Mouse (Mus musculus): ENCODE data around the gene Hunk.

The Hunk gene

GRCm38 (mm10) chr16:90385688-90386513 lies at the start of gene Hunk:
Gene Hunk (plus strand): TSS chr16:90386013.
- in situ Hi-C loops (cut with MboI, MseI): loop anchor here (5.0 kb wide), 1 partner anchor 91 kb away; no protein-coding TSS in a partner anchor

- in situ Hi-C loops (cut with MboI, MseI): no loop called here
These were observed 46.8 kb upstream of the Hunk start for GRCm38 (mm10) chr16:90339026-90339425.

- in situ Hi-C loops (cut with MboI, MseI): no loop called here
These were observed 44.7 kb upstream of the Hunk start for GRCm38 (mm10) chr16:90341086-90341485.

- in situ Hi-C loops (cut with MboI, MseI): no loop called here
These were observed 35.9 kb upstream of the Hunk start for GRCm38 (mm10) chr16:90349700-90350548.

GRCm38 (mm10) chr16:90351726-90352125 lies 34.1 kb upstream of the Hunk start:
- in situ Hi-C loops (cut with MboI, MseI): no loop called here

GRCm38 (mm10) chr16:90352691-90353090 lies 33.1 kb upstream of the Hunk start:
- in situ Hi-C loops (cut with MboI, MseI): no loop called here

GRCm38 (mm10) chr16:90353156-90353555 lies 32.7 kb upstream of the Hunk start:
- in situ Hi-C loops (cut with MboI, MseI): no loop called here

- in situ Hi-C loops (cut with MboI, MseI): no loop called here
These were observed 26.5 kb upstream of the Hunk start for GRCm38 (mm10) chr16:90359329-90359728.

GRCm38 (mm10) chr16:90359750-90360149 lies 26.1 kb upstream of the Hunk start:
- in situ Hi-C loops (cut with MboI, MseI): no loop called here

GRCm38 (mm10) chr16:90360327-90360726 lies 25.5 kb upstream of the Hunk start:
- in situ Hi-C loops (cut with MboI, MseI): no loop called here

GRCm38 (mm10) chr16:90362926-90363325 lies 22.9 kb upstream of the Hunk start:
- in situ Hi-C loops (cut with MboI, MseI): no loop called here

GRCm38 (mm10) chr16:90379897-90380296 lies 5.9 kb upstream of the Hunk start:
- in situ Hi-C loops (cut with MboI, MseI): loop anchor here (10.0 kb wide), 2 partner anchors 335 to 545 kb away; no protein-coding TSS in a partner anchor

GRCm38 (mm10) chr16:90381633-90382032 lies 4.2 kb upstream of the Hunk start:
- in situ Hi-C loops (cut with MboI, MseI): no loop called here

- in situ Hi-C loops (cut with MboI, MseI): no loop called here
These were observed 3.0 kb upstream of the Hunk start for GRCm38 (mm10) chr16:90382701-90383280.

GRCm38 (mm10) chr16:90384058-90384457 lies 1.8 kb upstream of the Hunk start:
- in situ Hi-C loops (cut with MboI, MseI): no loop called here

- in situ Hi-C loops (cut with MboI, MseI): loop anchor here (5.0 kb wide), 1 partner anchor 92 kb away; no protein-coding TSS in a partner anchor
These were observed 967 bp upstream of the Hunk start for GRCm38 (mm10) chr16:90384846-90385245.

- in situ Hi-C loops (cut with MboI, MseI): loop anchor here (5.0 kb wide), 1 partner anchor 92 kb away; no protein-coding TSS in a partner anchor
These were observed 506 bp upstream of the Hunk start for GRCm38 (mm10) chr16:90385326-90385687.

GRCm38 (mm10) chr16:90386514-90387160 lies 824 bp downstream of the Hunk start:
- in situ Hi-C loops (cut with MboI, MseI): loop anchor here (5.0 kb wide), 1 partner anchor 91 kb away; no protein-coding TSS in a partner anchor

- in situ Hi-C loops (cut with MboI, MseI): loop anchor here (5.0 kb wide), 1 partner anchor 90 kb away; no protein-coding TSS in a partner anchor
These were observed 1.4 kb downstream of the Hunk start for GRCm38 (mm10) chr16:90387161-90387671.

GRCm38 (mm10) chr16:90387961-90388360 lies 2.1 kb downstream of the Hunk start:
- in situ Hi-C loops (cut with MboI, MseI): loop anchor here (5.0 kb wide), 1 partner anchor 89 kb away; no protein-coding TSS in a partner anchor
